23 mouse cellular contexts compared by ENCODE assay signal in the genomic region with DNA sequence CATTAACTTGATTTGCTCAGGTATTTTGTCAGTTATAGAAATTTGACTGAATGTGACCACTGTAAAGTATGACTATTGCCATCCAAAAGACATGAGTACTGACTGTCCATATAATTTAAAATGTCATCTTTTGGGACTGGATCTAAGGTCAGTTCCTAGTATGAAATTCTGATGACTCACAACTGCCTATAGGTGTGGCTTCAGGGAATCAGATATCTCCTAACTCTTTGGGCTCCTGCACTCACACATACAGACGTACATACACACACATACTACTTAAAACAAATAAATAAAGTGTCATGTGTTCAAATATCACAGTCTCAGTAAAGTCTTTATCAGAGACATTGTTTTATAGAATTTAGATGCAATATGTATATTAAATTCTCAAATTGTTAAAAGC. TPM values are rescaled to one million over a fixed set of nuclear protein-coding genes. Genes with fewer than 3 reads are reported as not detected.
DNase-seq lines count a peak whose midpoint lies in the region; ATAC-seq lines count a peak whose summit lies in the region.
"Had no signal": no experiment of that assay in that cellular context is flagged by ENCODE, and none has a peak within 500 bp of the region (broad histone marks: within the 10 kb centered on the region; RNA-seq: fewer than 3 reads in every experiment).

No protein-coding gene starts in this region.

- H3K36me3 ChIP-seq in liver, embryonic 15.5 days (replicated peaks) = no peaks in the 10 kb centered on the region
- H3K36me3 ChIP-seq: embryonic facial prominence, embryonic 12.5 days; heart, embryonic 13.5 days; hindbrain, embryonic 15.5 days had no signal

- peaks cover 49% of the 10 kb centered on the region for H3K4me1 ChIP-seq in liver, embryonic 15.5 days (replicated peaks)
- H3K4me1 ChIP-seq: embryonic facial prominence, embryonic 12.5 days had no signal

- 27% methylated on average over 1 of the region's 1 CpGs for WGBS in liver, embryonic 15.5 days (ENCODE audit: insufficient replicate concordance)

- H3K4me3 ChIP-seq in liver, embryonic 15.5 days (replicated peaks) = no peak overlapping the region
- H3K4me3 ChIP-seq: embryonic facial prominence, embryonic 12.5 days; forebrain, embryonic 13.5 days; gastrocnemius, adult 2 months; heart, embryonic 13.5 days; hindbrain, embryonic 15.5 days had no signal

- peak; percentile 83 for ATAC-seq in erythroid progenitor cell, adult 5-6 weeks (replicated peaks; ENCODE audit: low FRiP score, poor library complexity, severe bottlenecking)
- peak; percentile 79 for ATAC-seq in liver, embryonic 15.5 days (ENCODE audit: insufficient read depth)
- ATAC-seq: forebrain, embryonic 13.5 days had no signal

- H3K27ac ChIP-seq in liver, embryonic 15.5 days (replicated peaks) = peak overlapping the region; percentile 66
- H3K27ac ChIP-seq: embryonic facial prominence, embryonic 12.5 days; forebrain, embryonic 13.5 days; gastrocnemius, adult 2 months; heart, embryonic 13.5 days; hindbrain, embryonic 15.5 days had no signal

- peak overlapping the region; percentile 14; the same call in 1 of the 2 replicates for H3K4me2 ChIP-seq in liver, embryonic 15.5 days
- H3K4me2 ChIP-seq: embryonic facial prominence, embryonic 12.5 days; forebrain, embryonic 13.5 days; heart, embryonic 13.5 days; hindbrain, embryonic 15.5 days had no signal

- no peaks in the 10 kb centered on the region for H3K27me3 ChIP-seq in liver, embryonic 15.5 days
- H3K27me3 ChIP-seq: embryonic facial prominence, embryonic 12.5 days; forebrain, embryonic 13.5 days; heart, embryonic 13.5 days; hindbrain, embryonic 15.5 days had no signal

- no peaks in the 10 kb centered on the region for H3K9me3 ChIP-seq in liver, embryonic 15.5 days (replicated peaks)
- H3K9me3 ChIP-seq: embryonic facial prominence, embryonic 12.5 days; forebrain, embryonic 13.5 days; heart, embryonic 13.5 days; hindbrain, embryonic 15.5 days had no signal

- no peak overlapping the region for H3K9ac ChIP-seq in liver, embryonic 15.5 days
- H3K9ac ChIP-seq: embryonic facial prominence, embryonic 12.5 days; forebrain, embryonic 13.5 days; heart, embryonic 13.5 days; hindbrain, embryonic 15.5 days had no signal

- DNase-seq in c-Kit-positive CD71-positive TER-119-negative erythroid progenitor cells, embryonic 14.5 days (ENCODE audit: low read depth) = peak; percentile 31
- no peak for DNase-seq in gastrocnemius, postnatal 10 days
- DNase-seq in kidney, postnatal 4 days = no peak
- DNase-seq in ovary, adult 18-20 months (ENCODE audit: low spot score) = no peak
- no peak for DNase-seq in adipocyte (ENCODE audit: low spot score)
- DNase-seq: adrenal gland, postnatal 14 days; cerebellum, adult 11 months; cerebellum, adult 8-10 months; cerebellum, postnatal 25 days; gastrocnemius, adult 2 months; gastrocnemius, postnatal 36 days; heart, adult 11 months; heart, postnatal 36 days had no signal

RNA-seq across cellular contexts. Expression of a gene that starts 5.1 kb away (rescaled TPM):
- total RNA-seq in erythroid progenitor cell, adult 5-6 weeks (2015; ENCODE audit: low replicate concordance) = 76.0 and 81.3 TPM in 2 replicates
- 56.1 and 80.5 TPM in 2 replicates for total RNA-seq in erythroid progenitor cell, adult 5-6 weeks (2017; ENCODE audit: low replicate concordance)
- polyA plus RNA-seq in liver, embryonic 15.5 days (2015; fragmentation: Nextera tagmentation; extraction: Ambion mirVana) = 22.6 and 23.8 TPM in 2 replicates
- 10 to 100 TPM in 1 of 2 experiments, 1 to 10 TPM in 1; 8.3 to 11.0 TPM for total RNA-seq in gastrocnemius, postnatal 10 days (2021)

RNA-seq across cellular contexts. Expression of a gene that starts 5.8 kb away (rescaled TPM):
- not detected in 2 replicates for total RNA-seq in erythroid progenitor cell, adult 5-6 weeks (2015; ENCODE audit: low replicate concordance)
- not detected in 2 replicates for total RNA-seq in erythroid progenitor cell, adult 5-6 weeks (2017; ENCODE audit: low replicate concordance)
- 0.23 TPM in 1 of 2 replicates, not detected in the other for polyA plus RNA-seq in liver, embryonic 15.5 days (2015; fragmentation: Nextera tagmentation; extraction: Ambion mirVana)
- not detected for total RNA-seq in gastrocnemius, postnatal 10 days (2021)
- total RNA-seq: adrenal gland, adult 18-20 months; adrenal gland, postnatal 14 days; ES-E14; gastrocnemius, adult 2 months; gastrocnemius, postnatal 36 days; heart, postnatal 36 days had no signal
- polyA plus RNA-seq: cortical plate, adult 2 months; forebrain, embryonic 13.5 days; heart, postnatal 0 days; hindbrain, embryonic 15.5 days had no signal

Comparison
In these comparisons a context has a peak if more than half of its experiments do, and no peak if none do; other contexts are left out.
1. RNA of a gene that starts 5.1 kb away (total RNA-seq): 56.1 to 81.3 TPM in erythroid progenitor cell, adult 5-6 weeks; 8.3 to 11.0 TPM in gastrocnemius, postnatal 10 days; every median in the first group is over 4 times any median in the second.